Mouse (Mus musculus) midbrain, embryonic 11.5 days (tissue): ENCODE results near the gene Kif27. TPM values are rescaled to one million over a fixed set of nuclear protein-coding genes. Genes with fewer than 3 reads are reported as not detected.
A peak's percentile ranks its signal among the peaks of the same experiment; 100 is the strongest.
"Not testable (repeated sequence)": the region's sequence is repeated elsewhere in the genome, so short reads cannot be mapped to it uniquely, and the experiment has no call there.

Source experiments
- ATAC-seq: fragments of 200-750 bp; cut with Nextera tagmentation; 2 replicates; pipeline ENCODE4 v1.8.0; 2017; ENCODE audit warnings: moderate TSS enrichment, moderate library complexity; ENCODE audit not compliant: low FRiP score
- DNase-seq: peaks from one replicate; pipeline ENCODE4 v3.0.0; 2015; ENCODE audit warnings: low spot score; ENCODE audit errors: missing footprints
- H3K27ac ChIP-seq: fragments of 300-500 bp; sonication (generic); 2 replicates; pipeline ENCODE4 v1.5.1; 2014; ENCODE audit warnings: low read depth, low read length
- H3K27me3 ChIP-seq: fragments of 300-500 bp; sonication (generic); 2 replicates; pipeline ENCODE4 v1.6.1; 2014; ENCODE audit warnings: mild to moderate bottlenecking, low read length, moderate library complexity, mixed read lengths; ENCODE audit not compliant: control insufficient read depth, insufficient read depth
- H3K36me3 ChIP-seq: fragments of 300-500 bp; sonication (generic); 2 replicates; pipeline ENCODE4 v1.6.1; 2014; ENCODE audit warnings: mild to moderate bottlenecking, low read length, moderate library complexity, mixed read lengths; ENCODE audit not compliant: control insufficient read depth, insufficient read depth
- H3K4me1 ChIP-seq: fragments of 300-500 bp; sonication (generic); 2 replicates; pipeline ENCODE4 v1.6.1; 2014; ENCODE audit warnings: low read length; ENCODE audit not compliant: control insufficient read depth, insufficient read depth
- H3K4me2 ChIP-seq: fragments of 300-500 bp; sonication (generic); 2 replicates; pipeline ENCODE4 v1.6.1; 2014; ENCODE audit warnings: mild to moderate bottlenecking, moderate library complexity
- H3K4me3 ChIP-seq: fragments of 300-500 bp; sonication (generic); 2 replicates; pipeline ENCODE4 v1.5.1; 2014; ENCODE audit warnings: low read depth, low read length
- H3K9ac ChIP-seq: fragments of 300-500 bp; sonication (generic); 2 replicates; pipeline ENCODE4 v1.6.1; 2014; ENCODE audit warnings: low read length
- H3K9me3 ChIP-seq: fragments of 300-500 bp; sonication (generic); 2 replicates; pipeline ENCODE4 v1.6.1; 2016; ENCODE audit warnings: low read length; ENCODE audit not compliant: control insufficient read depth
- WGBS: fragments of 180-500 bp; shearing (Covaris S2); extraction: QIAGEN DNeasy Blood & Tissue Kit; methylation state at CpG from one replicate; pipeline ENCODE4 v1.1.7; 2014; 5-methylcytosine and 5-hydroxymethylcytosine counted together
- polyA plus RNA-seq: library from polyadenylated mRNA; unstranded; fragments of >200 nt; fragmentation: Nextera tagmentation; extraction: Ambion mirVana; gene quantifications from 2 replicates; pipeline ENCODE4 v1.2.1, GENCODE M21; 2014

The Kif27 gene
- 1.1 and 1.3 TPM in 2 replicates for polyA plus RNA-seq

DNA sequence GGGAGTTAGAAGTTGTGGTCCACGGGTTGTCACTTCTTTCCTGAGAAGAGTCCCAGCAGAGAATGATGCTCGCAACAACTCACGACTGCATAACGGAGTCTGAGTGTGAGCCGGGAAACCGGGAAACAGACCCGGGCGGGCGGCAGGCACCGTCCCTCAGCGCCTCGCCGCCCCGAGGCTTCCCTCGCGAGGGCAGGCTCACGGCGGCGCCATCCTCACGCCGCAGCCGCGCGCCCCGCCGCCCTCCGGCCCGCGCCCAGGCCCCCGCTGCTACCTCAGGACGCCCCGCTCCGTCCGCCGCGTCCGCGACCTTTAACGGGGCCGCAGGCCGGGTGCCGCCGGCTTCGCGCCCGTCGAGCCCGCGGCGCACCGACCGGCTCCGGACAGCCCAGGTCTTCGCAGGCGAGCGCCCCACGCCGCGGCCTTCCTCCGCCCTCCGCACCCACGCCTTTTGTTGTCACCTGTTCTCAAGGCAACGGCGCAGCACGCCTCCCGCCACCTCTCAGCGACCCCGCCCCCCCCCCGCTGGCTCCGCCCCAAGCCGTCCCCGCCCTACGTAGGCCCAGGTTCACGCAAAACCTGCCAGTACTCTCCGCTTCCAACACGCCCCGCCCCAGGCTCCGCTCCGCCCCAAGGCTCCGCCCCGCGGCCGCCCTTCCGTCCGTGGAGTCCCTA is at the start of gene Kif27:
Kif27 (minus strand) TSS at position 494 of the 675 bp plus-strand sequence.
- Histone ChIP-seq H3K36me3 (no peaks in the 10 kb centered on the region), H3K4me1 (peaks cover 3% of the 10 kb centered on the region; the same call in 1 of the 2 replicates), H3K9ac (peak within 1 kb of the TSS; percentile 64), H3K9me3 (no peaks in the 10 kb centered on the region), H3K4me3 (peak within 1 kb of the TSS; percentile 63), H3K4me2 (peak within 1 kb of the TSS; percentile 91), H3K27ac (no peak within 1 kb of the TSS), H3K27me3 (no peaks in the 10 kb centered on the region)
- DNase-seq = peak; percentile 98
- peak; percentile 97 for ATAC-seq
- under 1% methylated on average over 57 of the region's 85 CpGs for WGBS

DNA sequence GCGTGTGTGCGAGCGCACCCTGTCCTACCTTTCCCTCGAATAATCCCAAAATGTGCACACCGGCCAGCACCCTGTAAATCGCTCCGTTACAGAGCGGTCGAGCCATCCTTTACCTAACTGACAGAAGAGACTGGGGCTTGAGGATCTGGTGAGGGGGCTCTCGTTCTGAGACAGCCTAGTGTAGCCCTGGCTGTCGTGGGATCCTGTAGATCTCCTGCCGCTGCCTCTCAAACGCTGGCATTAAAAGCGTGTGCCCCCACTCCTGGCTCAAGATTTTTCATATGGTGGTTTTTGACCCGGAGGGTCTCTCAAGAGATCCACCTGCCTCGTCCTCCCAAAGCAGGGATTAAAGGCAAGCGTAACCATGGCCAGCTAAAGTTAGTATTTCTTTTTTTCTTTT is 44.3 kb upstream of the Kif27 start, which contains the start of gene Hnrnpk:
Hnrnpk (minus strand) TSS at position 101 of the 400 bp plus-strand sequence.
- peak; percentile 80 for DNase-seq
- Histone ChIP-seq H3K4me2 (peak within 1 kb of the TSS; percentile 54), H3K4me3 (peak within 1 kb of the TSS; percentile 100), H3K27ac (peak within 1 kb of the TSS; percentile 98), H3K9ac (peak within 1 kb of the TSS; percentile 100)
- H3K4me1 ChIP-seq, H3K36me3 ChIP-seq, ATAC-seq, H3K27me3 ChIP-seq, H3K9me3 ChIP-seq: not testable (repeated sequence)
- 8% methylated on average over 17 of the region's 17 CpGs for WGBS

DNA sequence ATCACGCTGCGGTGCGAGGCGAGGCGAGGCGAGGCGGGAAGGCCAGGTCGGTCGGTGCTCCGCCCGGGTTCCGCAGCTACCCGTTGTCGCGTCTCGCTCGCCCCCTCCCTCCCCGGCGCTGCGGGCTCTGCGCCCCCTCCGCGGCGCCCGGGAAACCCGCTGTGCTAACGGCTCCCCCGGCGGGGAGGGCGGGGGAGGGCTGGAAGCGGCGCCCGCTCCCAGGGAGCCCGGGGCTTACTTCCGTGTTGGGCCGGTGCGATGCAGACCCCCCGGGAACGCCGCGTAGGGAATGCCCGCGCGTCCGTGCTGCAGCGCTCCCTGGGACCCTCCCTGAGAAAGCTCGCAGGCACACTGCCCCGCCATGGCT is 43.8 kb upstream of the Kif27 start:
- peak overlapping the region; percentile 100 for H3K9ac ChIP-seq
- WGBS = under 1% methylated on average over 30 of the region's 48 CpGs
- DNase-seq = no peak
- peak overlapping the region; percentile 100 for H3K4me3 ChIP-seq
- ATAC-seq = peak; percentile 71
- H3K9me3 ChIP-seq = no peaks in the 10 kb centered on the region
- peaks cover 2% of the 10 kb centered on the region; the same call in 1 of the 2 replicates for H3K4me1 ChIP-seq
- peak overlapping the region; percentile 98 for H3K27ac ChIP-seq
- H3K36me3 ChIP-seq = peaks cover 4% of the 10 kb centered on the region
- no peaks in the 10 kb centered on the region for H3K27me3 ChIP-seq
- peak overlapping the region; percentile 54 for H3K4me2 ChIP-seq

- peaks cover 6% of the 10 kb centered on the region for H3K36me3 ChIP-seq
- peak within 1 kb of the TSS; percentile 98 for H3K27ac ChIP-seq
- ATAC-seq (peak; percentile 94), DNase-seq (peak; percentile 99)
- WGBS = under 1% methylated on average over 83 of the region's 91 CpGs
- H3K9ac ChIP-seq = peak within 1 kb of the TSS; percentile 100
- H3K4me3 ChIP-seq = peak within 1 kb of the TSS; percentile 100
- H3K4me1 ChIP-seq = peaks cover 2% of the 10 kb centered on the region; the same call in 1 of the 2 replicates
- H3K4me2 ChIP-seq = peak within 1 kb of the TSS; percentile 69
- no peaks in the 10 kb centered on the region for H3K27me3 ChIP-seq
- no peaks in the 10 kb centered on the region for H3K9me3 ChIP-seq
Observed at GRCm38 (mm10) chr13:58402003-58402743, 43.3 kb upstream of the Kif27 start, which contains the start of gene Rmi1. TSS of gene Rmi1 (plus strand) at chr13:58402248.

GRCm38 (mm10) chr13:58401135-58402002 is 42.4 kb upstream of the Kif27 start:
- ATAC-seq = peak; percentile 67
- Histone ChIP-seq H3K4me3 (peak overlapping the region; percentile 100), H3K27ac (peak overlapping the region; percentile 98), H3K4me1 (peaks cover 2% of the 10 kb centered on the region; the same call in 1 of the 2 replicates), H3K27me3 (no peaks in the 10 kb centered on the region), H3K9me3 (no peaks in the 10 kb centered on the region), H3K36me3 (peaks cover 8% of the 10 kb centered on the region), H3K9ac (peak overlapping the region; percentile 100), H3K4me2 (peak overlapping the region; percentile 69)
- WGBS = under 1% methylated on average over 76 of the region's 100 CpGs
- peak; percentile 96 for DNase-seq

- ATAC-seq = no peak
- Histone ChIP-seq H3K9me3 (no peaks in the 10 kb centered on the region), H3K9ac (peak overlapping the region; percentile 100), H3K27ac (no peak overlapping the region), H3K4me2 (peak overlapping the region; percentile 69), H3K4me3 (peak overlapping the region; percentile 100), H3K4me1 (peaks cover 2% of the 10 kb centered on the region; the same call in 1 of the 2 replicates), H3K27me3 (no peaks in the 10 kb centered on the region), H3K36me3 (peaks cover 10% of the 10 kb centered on the region)
- peak; percentile 94 for DNase-seq
- WGBS = under 1% methylated on average over 11 of the region's 11 CpGs
Observed at GRCm38 (mm10) chr13:58400576-58400975, 41.7 kb upstream of the Kif27 start.

- H3K36me3 ChIP-seq = peaks cover 14% of the 10 kb centered on the region
- peak; percentile 87 for DNase-seq
- no peaks in the 10 kb centered on the region for H3K27me3 ChIP-seq
- H3K4me2 ChIP-seq = no peak overlapping the region
- ATAC-seq = no peak
- H3K4me1 ChIP-seq = peaks cover 2% of the 10 kb centered on the region; the same call in 1 of the 2 replicates
- H3K27ac ChIP-seq = no peak overlapping the region
- H3K4me3 ChIP-seq = no peak overlapping the region
- H3K9ac ChIP-seq = no peak overlapping the region
- no peaks in the 10 kb centered on the region for H3K9me3 ChIP-seq
- WGBS = 90% methylated on average over 13 of the region's 13 CpGs
Observed at GRCm38 (mm10) chr13:58397651-58398050, 38.7 kb upstream of the Kif27 start.

DNA sequence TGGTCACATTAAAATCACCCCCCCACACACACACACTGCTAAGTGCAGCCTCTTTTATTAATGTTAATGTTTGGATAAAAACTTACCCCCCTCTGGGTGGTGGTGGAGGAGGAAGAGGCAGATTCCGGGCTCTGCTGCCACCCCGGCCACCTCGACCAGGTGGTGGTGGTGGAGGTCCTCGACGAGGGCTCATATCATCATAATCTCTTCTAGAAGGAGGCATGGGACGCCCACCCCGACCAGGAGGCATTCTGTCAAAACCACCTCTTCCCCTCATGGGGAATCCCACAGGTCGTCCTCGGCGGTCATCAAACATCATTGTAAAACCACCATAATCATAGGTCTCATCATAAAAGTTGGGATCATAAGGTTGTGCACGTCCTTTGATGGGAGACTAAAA is 35.5 kb upstream of the Kif27 start:
- H3K9me3 ChIP-seq, ATAC-seq, H3K27me3 ChIP-seq, H3K27ac ChIP-seq, H3K4me3 ChIP-seq, H3K9ac ChIP-seq, H3K4me1 ChIP-seq, H3K4me2 ChIP-seq: not testable (repeated sequence)
- H3K36me3 ChIP-seq = peaks cover 17% of the 10 kb centered on the region
- WGBS = 93% methylated on average over 11 of the region's 11 CpGs
- DNase-seq = peak; percentile 81
